Mouse (Mus musculus): ENCODE results near the gene Frmd4b. TPM values are rescaled to one million over a fixed set of nuclear protein-coding genes. Genes with fewer than 3 reads are reported as not detected.

Gene Frmd4b
- total RNA-seq, 2 experiments from 2014 or later: 31.9 to 33.9 TPM

DNA sequence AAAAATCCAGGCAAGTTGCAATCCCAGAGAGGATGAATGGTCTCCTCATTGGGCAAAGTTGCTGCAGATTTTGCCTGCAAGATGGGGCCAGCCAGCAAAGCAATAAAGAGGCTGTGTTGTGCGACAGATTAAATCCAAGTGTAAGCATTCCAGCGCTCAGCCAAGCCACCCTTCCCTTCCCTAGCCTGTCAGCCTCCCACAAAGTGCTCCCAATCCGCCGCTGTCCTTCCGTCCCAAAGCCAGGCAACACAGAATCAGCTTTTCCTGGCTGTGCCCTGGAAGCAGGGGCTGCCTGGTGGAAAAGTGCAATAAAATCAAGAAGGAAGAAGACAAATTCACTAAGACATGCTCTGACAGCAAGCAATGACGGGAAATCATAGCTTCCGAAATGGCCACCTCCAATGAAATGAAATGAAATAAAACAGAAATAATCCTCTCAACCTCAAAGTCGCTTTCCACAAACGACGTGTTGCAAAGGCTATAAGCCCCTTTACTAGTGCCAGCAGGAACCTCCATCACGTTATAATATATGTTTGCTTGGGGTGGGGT is 130.5 kb downstream of the Frmd4b start:
- no peak for DNase-seq

DNA sequence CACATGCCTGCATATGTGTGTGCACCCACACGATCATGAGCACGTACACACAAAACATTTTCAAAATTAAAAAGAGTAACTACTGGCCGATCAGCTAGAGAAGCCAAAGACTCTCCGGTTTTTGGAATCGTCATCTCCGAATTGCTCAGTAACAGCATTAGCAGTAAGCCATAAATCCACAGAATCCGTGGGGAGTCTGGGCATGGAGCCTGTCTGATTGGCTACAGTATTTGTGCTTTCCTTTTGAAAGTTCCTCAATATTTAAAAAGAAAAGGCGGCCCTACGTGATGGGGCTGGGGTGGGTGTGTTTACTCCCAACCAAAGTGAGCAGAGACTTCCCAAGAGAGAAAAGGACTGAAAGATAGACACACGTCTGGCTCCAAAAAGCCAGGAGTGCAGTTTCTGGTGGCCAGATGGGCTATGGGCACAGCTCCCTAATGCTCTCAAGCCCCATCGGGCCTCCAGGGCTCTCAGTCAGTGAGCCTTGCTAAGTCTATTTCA is 131.4 kb downstream of the Frmd4b start:
- intact Hi-C loops (cut with DNase I): no loop called here
- DNase-seq: peak; percentile 36

More for the DNA sequence above, 130.5 kb downstream of the Frmd4b start:
- intact Hi-C loops (cut with DNase I): no loop called here

DNA sequence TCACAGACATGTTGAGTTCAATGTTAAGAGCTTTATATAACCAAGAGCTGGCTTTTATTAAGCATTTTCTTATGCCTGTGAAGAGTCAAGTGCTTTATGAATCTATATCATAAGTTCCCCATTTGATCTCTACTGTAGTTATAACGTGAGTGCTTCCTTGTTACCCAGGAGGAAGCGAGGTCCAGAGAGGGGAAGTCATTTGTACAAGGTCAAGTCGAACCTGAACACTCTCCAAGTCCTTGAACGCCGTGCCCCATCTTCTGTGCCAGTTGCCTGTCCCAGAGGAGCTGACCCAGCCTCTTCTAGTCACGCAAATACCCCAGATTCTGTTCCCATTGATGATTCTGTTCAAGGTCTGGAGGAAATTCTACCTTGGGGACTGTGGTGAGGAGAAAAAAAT is 135.4 kb downstream of the Frmd4b start:
- intact Hi-C loops (cut with DNase I): no loop called here
- DNase-seq: no peak

DNA sequence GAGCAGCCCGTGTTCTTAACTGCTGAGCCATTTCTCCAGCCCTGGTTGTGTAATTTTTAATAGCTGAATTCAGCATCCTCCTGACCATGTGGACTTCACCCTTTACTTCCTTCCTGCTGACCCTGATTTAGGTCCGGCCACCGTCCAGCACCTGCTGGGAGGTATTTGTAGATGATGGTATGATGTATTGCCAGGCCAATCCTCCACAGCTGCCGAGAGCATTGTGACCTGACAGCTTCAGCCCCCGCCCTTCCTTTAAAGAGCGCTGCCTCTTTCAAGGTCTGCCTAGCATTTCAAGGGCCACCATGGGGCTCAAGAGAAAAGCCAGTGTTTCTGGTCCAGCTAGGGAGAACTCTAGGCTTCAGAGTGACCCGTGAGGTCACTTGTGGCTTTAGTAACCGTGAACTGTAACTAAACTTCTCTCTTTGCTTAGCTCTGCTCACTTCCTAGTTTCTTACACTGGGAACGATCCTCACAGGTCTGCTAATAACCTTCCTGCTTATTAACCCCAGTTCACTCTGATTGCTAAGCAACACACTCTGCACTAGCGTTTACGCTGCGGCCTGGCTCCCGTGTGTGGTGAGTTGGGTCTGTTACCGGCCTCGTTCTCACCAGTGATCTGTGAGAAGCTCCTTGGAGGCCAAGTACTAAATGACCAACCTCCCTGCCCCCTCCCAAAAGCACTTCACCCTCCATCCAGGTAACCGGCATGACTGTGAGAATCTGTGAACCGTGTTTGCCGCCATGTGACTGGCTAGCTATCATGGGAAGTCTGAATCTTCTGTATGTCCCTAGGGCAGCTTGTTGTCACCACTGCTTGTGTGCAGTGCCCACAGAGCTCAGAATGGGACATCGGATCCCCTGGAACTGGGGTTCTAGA is 138.1 kb downstream of the Frmd4b start:
- intact Hi-C loops (cut with DNase I): no loop called here
- no peak for DNase-seq

DNA sequence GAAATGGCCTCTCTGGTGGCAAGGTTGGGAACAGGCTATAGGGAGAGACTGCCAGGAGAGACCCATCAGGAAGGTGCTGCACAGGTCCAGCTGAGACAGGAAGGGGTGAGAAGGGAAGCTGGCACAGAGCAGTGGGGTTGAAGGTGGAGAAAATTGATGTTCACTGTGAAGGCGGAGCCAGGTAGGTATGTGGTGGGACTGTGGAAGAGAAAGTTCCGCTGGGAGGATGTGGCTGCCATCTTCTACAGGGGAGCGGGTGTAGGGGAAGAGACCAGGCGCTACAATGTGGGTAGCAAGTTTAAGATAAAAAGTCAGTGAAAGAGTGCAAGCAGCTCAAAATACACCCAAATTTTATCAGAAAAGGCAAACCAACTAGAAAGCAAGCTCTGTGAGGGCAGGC is 143.7 kb downstream of the Frmd4b start:
- intact Hi-C loops (cut with DNase I): no loop called here
- no peak for DNase-seq

DNA sequence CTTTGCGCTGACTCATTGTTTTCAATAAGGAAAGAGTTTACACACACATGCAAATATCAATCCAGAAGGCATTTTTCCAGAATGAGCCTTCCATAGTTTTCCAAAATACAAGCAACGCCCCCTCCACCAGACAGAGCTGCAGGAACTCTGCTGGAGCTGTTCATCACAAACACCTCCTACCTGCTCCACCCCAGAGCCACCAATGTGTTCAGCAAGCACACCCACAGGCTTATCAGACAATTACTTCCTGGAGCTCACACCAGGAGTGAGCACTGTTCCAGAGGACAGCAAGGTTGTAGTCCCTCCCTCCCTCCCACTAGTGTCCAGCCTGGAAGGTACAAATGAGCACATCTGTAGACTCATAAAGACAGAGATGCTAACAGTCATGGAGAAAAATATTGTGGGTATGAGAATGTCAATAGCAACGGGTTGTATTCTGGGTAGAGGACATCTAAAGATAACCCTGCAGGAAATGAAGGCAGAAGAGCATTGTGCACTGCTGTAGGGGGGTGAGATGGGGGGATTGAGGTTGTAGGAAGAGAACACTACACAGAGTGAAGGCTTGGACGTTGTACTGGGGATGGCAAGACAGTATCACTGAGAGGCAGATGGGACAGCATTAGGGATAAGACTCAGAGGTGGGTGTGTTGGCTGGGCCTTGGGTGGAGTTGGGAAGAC is 144.3 kb downstream of the Frmd4b start:
- intact Hi-C loops (cut with DNase I): no loop called here
- no peak for DNase-seq

DNA sequence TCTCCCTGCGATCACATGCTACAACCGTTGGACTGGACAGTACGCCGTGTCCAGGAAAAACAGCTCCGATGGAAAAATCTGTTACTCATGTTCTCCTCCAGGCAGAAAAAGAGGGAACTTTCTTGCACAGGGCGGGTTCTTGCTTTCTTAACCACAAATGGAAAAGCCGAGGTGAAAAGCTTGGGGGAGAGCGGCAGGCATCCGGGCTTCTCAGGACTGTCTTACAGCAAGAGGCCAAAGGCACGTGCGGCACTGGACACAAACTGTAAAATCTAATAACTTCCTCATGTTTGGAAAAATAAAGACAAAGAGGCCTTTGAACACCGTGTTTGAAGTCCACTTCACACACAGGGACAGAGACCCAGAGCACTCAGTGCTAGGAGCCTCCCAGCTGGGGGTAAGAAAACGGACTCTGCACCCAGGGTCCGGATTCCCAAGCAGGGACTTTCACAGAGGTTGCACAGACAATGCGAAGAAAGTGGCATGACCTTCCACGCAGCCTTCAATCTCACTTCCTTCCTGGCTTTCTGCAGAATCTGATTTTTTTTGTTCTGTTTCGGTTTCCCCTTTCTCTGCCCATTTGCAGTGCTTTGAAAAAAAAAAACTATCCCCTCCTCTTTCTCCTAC is 153.3 kb downstream of the Frmd4b start:
- DNase-seq: no peak
- intact Hi-C loops (cut with DNase I): no loop called here

DNA sequence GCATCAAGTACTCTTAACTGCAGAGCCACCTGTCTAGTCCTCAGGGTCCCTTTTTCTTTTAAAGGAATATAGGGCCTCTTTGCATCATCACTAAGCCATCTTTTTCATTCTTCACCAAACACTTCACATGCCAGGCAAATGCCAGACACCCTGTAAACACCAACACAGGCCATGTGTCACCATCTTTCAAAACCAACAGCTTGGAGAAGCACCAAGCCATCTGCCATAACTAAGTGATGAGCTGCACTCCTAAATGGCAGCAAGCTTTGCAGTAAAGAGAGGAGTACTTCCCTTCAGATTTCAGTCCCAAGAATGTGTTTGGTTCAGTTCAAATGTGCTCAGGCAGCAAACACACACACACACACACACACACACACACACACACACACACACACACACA is 154.9 kb downstream of the Frmd4b start:
- DNase-seq: no peak
- intact Hi-C loops (cut with DNase I): no loop called here

DNA sequence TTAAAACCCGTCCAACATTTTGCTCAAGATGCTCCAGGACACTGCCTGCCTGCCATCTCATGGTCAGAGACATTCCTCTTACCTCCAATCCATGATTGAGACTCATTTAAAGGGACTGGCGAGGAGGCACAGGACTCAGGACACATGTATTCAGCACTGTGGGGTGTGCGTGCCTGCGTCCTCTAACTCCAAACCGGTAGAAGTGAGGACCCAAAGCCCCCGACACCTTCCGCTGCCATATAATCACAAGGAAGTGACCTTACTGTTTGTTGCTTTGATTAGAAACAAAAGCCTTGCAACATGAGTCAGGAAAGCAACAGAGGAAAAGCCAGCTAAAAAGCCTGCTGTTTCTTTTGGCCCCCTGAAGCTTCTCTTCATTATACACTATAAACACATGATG is 158.2 kb downstream of the Frmd4b start:
- intact Hi-C loops (cut with DNase I): no loop called here
- DNase-seq: no peak

DNA sequence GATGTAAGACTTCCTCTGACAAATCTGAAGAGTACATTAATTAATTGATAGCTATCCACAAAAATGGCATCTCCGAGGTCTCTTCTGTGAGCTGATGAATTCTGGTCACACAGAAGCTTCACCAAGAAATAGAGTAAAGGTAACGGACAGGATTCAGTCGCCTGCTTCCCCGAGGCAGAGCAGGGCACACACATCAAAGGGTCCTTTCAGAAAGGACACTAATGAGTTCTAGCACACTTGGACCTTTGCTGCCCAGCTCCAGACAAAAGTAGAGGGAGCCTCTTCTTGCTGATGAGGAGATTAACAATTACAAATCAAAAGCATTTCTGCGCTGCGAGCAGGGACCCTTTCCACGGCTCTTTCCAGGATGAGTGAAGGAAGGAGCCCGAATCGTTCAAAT is 159.0 kb downstream of the Frmd4b start:
- intact Hi-C loops (cut with DNase I): no loop called here

DNA sequence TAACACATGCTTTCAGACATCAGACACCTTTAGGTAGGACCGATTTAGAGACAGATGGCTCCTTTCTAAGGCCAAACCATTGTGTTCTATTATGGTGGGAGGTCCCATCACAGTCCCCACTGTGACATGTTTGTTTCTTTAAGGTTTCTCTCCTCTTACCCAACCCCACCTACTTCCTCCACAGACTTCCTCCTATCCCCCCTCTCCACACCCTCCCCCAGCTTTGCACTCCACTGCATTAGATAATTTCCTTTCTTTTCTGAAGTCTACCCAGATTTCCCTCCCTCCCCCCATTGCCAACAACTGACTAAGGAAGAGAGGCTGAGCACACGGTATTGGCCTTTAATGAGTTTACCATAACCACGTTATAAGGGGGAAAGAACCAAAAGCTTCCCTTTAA is 159.4 kb downstream of the Frmd4b start:
- intact Hi-C loops (cut with DNase I): no loop called here
- no peak for DNase-seq

More for the DNA sequence above, 159.0 kb downstream of the Frmd4b start:
- DNase-seq: no peak

DNA sequence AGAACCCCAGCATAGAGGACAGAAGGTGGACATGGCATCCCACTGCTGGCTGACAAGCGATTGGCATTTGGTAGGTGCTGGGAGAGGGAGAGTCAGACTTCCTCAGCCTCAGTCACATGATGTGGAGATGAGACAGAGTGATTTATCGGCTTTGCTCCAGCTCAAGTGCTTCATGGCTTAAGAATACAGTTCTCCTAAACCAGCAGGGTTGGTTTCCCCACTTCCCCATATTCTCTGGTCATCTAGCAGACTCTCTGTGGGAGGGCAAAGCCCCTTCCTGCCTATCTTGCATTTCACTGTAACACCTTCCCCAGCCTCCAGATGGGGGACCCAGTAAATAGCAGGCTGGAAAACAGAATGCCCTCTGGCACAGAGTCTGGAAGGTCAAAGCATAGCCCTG is 160.1 kb downstream of the Frmd4b start:
- no peak for DNase-seq
- intact Hi-C loops (cut with DNase I): no loop called here

DNA sequence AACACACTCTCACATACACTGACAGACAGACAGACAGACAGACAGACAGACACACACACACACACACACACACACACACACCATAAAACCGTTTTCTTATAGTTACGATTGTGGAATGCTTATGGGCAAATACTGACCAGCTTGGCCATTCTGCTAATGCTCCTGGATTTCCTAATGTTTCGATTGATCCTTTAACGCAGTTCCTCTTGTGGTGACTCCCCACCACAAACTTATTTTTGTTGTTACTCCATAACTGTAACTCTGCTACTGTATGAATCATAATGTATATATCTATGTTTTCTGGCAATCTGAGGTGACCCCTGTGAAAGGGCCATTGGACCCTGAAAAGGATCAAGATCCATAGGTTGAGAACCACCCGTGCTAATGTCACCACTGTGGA is 165.1 kb downstream of the Frmd4b start:
- no peak for DNase-seq
- intact Hi-C loops (cut with DNase I): no loop called here

DNA sequence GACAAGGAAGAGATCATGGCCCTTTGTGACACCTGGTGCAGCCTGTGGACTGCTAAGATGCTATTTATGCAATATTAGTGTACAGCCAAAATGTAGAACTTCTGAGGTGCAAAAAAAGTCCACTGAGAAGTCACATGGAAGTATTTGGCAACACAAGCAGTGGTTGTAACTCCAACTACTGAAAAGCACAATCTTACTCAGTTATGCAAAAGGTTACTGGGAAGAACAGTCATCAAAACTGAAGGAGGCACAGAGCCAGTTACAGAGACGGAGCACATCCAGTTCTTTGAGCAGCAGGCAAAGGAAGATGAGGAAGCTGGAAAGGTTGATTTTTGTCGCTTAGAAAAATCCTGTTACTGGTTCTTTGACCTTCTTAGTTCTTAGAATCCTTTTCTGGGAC is 167.5 kb downstream of the Frmd4b start:
- no peak for DNase-seq
- intact Hi-C loops (cut with DNase I): no loop called here

DNA sequence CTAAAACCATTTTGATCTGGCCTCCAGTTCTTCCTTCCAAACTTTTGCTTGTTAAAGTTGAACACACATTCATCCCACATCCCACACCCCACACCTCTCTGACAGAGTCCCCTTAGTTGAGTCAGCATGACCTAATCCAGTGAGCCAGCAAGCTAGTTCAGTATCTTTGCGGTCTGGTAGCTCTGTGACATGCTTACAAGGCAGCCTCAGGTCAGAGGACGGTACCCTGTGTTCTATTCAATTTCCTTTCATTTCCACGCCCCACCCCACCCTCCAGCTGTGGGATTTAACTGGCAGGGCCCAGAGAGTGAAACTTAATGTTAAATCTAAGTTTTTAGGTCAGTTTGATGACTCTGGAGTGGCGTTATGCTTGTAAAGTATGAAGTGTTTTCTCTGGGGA is 170.3 kb downstream of the Frmd4b start:
- no peak for DNase-seq
- intact Hi-C loops (cut with DNase I): no loop called here

DNA sequence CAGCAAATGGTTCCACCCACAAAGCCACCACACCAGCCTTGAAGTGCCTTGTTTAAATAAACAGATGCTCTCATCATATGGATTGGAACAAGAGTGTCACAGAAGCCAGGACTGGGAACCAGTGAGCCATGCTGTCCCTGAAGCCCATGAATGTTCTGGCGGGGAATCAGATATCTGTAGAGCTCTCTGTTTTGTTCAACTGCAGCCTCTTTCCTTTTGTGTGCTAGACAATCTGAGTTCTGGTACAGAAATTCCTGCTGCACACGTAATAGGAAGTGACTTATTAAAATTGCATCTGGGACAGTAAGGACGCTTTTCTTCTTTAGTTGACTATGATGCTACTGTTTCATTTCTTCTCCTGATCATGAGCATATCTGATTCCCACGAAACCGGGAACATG is 173.2 kb downstream of the Frmd4b start:
- no peak for DNase-seq
- intact Hi-C loops (cut with DNase I): no loop called here

DNA sequence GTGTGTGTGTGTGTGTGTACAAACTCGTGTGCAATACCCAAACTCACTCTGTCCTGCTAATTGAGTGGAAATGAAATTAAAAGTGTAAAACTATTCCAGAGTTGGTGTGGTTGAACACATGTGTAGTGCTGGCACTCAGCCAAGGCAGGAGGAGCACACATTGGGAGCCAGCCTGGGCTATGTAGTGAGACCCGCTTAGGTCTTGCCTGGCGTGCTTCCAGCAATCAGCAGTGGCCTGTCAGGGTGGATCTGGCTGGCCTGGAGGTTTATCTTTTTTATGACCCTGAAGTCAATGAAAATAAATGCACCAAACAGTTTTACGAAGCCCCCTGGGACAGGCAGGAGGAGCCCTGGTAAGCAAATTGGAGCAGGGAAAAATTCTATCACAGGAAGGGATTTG is 173.8 kb downstream of the Frmd4b start:
- intact Hi-C loops (cut with DNase I): no loop called here

DNA sequence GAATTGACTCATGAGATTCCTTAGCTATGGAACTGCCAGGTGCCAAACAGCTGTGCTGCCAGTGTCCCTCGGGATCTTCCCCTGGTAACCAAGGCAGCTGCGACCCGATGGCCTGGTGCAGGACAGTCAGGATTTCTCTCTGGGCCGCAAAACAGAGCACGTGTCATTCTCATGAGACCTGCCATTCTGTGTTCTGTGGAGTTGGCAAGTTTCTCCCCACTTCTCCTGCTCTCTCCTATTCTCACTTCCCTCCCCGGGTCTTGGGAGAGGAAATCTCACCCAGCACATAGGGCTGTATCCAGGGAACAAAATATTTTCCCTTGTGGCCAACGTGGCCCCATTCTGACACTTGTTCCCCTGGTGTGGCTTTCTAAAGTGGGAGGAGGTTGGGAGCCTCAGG is 176.0 kb downstream of the Frmd4b start:
- intact Hi-C loops (cut with DNase I): no loop called here
- DNase-seq: no peak

More for the DNA sequence above, 173.8 kb downstream of the Frmd4b start:
- peak; percentile 61 for DNase-seq

DNA sequence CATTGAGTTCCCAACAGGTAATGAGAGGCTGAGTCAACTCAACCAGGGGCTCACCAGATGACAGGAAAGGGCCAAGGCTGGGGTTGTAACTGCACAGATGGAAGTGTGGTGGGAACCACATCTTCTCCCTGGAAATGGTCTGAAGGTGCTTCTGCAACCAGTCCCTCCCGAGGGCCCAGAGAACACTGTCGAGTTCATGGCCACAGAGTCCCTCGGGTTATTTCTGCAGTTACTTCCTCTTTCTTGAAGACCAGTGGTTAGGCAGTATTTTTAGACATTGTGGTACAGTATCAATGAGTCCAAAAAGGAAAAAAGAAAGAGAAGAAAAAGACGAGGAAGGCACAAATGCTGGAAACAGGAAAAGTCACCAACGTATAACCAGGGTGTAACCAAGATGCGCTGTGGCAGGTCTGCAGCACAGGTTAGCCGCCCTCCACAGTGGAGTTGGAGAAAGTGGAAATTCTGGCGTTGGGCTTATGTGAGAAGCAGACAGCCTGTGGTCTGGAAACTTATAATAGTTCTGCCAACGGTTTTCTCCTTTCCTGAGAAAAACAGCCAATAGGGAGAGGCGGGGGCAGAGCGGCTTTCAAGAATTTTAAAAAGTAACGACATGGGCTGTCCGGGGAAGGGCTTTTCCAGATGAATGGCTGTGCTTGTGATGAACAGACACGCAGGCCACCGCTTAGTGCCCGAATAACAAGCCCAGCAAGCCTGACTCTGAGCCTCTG is 178.3 kb downstream of the Frmd4b start:
- intact Hi-C loops (cut with DNase I): no loop called here
- DNase-seq: no peak

DNA sequence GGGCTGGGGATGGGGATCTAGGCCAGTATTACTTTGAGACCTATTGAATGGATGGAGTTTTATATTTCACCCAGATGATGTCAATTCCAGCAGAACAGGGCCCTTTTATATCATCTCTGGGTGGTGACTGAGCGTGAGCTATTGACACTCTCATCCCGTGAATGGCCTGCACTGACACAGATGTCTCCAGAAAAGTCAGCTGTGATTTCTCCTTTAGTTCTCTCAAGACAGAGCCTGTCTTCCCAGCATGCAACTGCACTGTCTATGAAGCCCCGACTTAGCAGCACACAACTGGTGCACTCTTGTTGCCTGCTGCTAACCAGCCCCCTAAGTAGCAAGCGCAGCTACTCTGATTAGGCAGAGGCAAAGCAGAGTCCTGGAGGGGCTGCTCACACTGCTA is 182.6 kb downstream of the Frmd4b start:
- no peak for DNase-seq
- intact Hi-C loops (cut with DNase I): no loop called here

Data from left cerebral cortex, postnatal 4 days (tissue).